Mouse (Mus musculus): ENCODE results near the gene Oog2.
"Not testable (repeated sequence)": the region's sequence is repeated elsewhere in the genome, so short reads cannot be mapped to it uniquely, and the experiment has no call there.

Gene Oog2

DNA sequence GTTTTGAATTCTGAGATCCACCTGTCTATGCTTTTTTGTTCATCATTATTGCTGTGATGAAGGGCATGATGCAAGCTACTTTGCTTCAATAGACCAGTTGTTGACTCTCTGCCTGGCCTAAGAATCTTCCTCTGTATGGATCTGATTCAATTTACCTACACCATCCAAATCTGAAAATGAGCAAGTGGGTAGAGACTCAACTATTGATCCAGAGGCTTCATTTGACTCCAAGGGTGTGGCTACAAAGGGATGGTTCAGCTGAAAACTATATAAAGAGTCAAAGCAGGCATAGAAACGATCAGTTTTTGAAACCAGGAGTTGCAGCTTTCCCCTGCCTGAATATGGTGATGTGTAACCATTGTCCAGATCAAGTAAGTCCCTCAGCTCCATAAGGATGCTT lies at the start of gene Oog2:
Oog2 (plus strand) TSS at position 301 of the 400 bp plus-strand sequence.
- no peak for DNase-seq

DNA sequence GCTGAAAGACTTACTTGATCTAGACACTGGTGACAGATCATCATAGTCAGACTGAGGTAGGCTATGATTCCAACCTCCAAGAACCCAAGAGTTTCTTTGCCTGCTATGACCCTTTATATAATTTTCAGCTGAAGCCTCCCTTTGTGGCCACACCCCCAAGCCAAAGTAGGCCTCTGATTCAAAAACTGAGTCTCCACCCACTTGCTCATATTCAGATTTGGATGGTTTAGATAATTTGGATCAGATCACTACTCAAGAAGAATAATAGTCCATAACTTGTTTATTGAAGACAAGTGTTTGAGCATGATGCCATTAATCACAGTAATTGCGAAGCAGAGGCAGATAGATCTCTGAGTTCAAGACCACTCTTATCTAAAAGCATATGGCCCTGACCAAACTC lies 28.0 kb upstream of the Oog2 start, which contains the start of gene Oog3:
Oog3 (minus strand) TSS at position 101 of the 400 bp plus-strand sequence.
- no peak for DNase-seq

DNA sequence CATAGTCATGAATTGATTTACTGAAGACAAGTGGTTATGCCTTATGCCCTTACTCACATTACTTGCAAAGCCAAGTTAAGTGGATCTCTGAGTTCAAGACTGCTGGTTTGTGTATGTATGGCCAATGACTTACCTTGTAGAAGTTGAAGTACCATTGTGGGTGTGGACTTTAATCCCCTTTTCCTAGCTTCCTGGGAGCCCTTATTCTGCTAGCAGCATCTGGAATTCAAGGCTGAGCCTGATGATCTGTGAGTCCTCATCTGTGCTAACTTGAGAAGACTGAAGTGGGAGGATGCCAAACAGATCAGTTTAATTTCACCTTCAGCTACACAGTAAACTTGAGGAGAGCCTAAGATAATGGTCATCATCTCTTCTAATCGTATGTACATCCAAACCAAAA lies 22.7 kb downstream of the Oog2 start, which contains the start of gene C87977:
C87977 (minus strand) TSS at position 101 of the 400 bp plus-strand sequence.
- not testable (repeated sequence) for DNase-seq

Data from spleen, adult 18-20 months (tissue).